In the genomic region with DNA sequence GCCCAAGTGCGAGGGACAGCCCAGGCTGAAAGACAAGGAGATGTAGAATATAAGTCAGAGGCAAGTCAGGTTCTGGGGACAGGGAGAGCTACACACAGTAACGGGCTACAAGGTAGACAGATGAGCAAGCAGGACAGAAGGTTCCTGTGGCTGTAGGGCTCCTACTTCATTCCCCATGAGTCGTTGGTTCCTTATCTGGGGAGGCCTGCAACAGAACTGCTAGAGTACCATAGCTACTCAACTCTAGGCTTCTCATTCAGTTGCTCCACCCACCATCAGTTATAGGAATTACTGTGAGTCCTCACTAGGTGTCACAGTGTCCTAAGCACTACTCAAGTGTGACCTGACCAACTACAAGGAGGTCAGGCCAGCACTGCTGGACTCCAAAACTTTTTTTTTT, we compare ENCODE assay signal across 21 mouse cellular contexts. TPM values are rescaled to one million over a fixed set of nuclear protein-coding genes. Genes with fewer than 3 reads are reported as not detected.
DNase-seq lines count a peak whose midpoint lies in the region; ATAC-seq and TF ChIP-seq lines count a peak whose summit lies in the region.
"Had no signal": no experiment of that assay in that cellular context is flagged by ENCODE, and none has a peak within 500 bp of the region (broad histone marks: within the 10 kb centered on the region; RNA-seq: fewer than 3 reads in every experiment).

No protein-coding gene starts in this region.

- WGBS in kidney, postnatal 0 days, result 85% methylated on average over 3 of the region's 3 CpGs
- WGBS in liver, embryonic 11.5 days, result 45% methylated on average over 3 of the region's 3 CpGs
- WGBS in heart, embryonic 11.5 days (ENCODE audit: insufficient replicate concordance), result 44% methylated on average over 3 of the region's 3 CpGs
- whole genome bisulfite sequencing in intestine, embryonic 15.5 days, result 75% methylated on average over 3 of the region's 3 CpGs

- H3K9me3 ChIP-seq in kidney, postnatal 0 days (replicated peaks; ENCODE audit: low read length), result no peaks in the 10 kb centered on the region
- no peaks in the 10 kb centered on the region for H3K9me3 ChIP-seq in liver, embryonic 11.5 days (ENCODE audit: control insufficient read depth, low read length)
- no peaks in the 10 kb centered on the region for H3K9me3 ChIP-seq in megakaryocyte, embryonic 14.5 days
- H3K9me3 ChIP-seq in heart, embryonic 11.5 days (replicated peaks; ENCODE audit: control insufficient read depth, low read length), result no peaks in the 10 kb centered on the region
- H3K9me3 ChIP-seq in intestine, embryonic 15.5 days, result no peaks in the 10 kb centered on the region
- H3K9me3 ChIP-seq: embryonic facial prominence, embryonic 15.5 days; heart, embryonic 13.5 days; hindbrain, embryonic 15.5 days had no signal

- H3K36me3 ChIP-seq in kidney, postnatal 0 days (ENCODE audit: insufficient read depth, low read length), result no peaks in the 10 kb centered on the region
- no peaks in the 10 kb centered on the region for H3K36me3 ChIP-seq in liver, embryonic 11.5 days (ENCODE audit: control insufficient read depth, insufficient read depth, low read length)
- H3K36me3 ChIP-seq in megakaryocyte, embryonic 14.5 days (replicated peaks; ENCODE audit: low read length), result peaks cover 8% of the 10 kb centered on the region
- no peaks in the 10 kb centered on the region; the same call in 1 of the 2 replicates for H3K36me3 ChIP-seq in heart, embryonic 11.5 days (ENCODE audit: control insufficient read depth, insufficient read depth, low read length)
- H3K36me3 ChIP-seq in intestine, embryonic 15.5 days, result no peaks in the 10 kb centered on the region
- H3K36me3 ChIP-seq: embryonic facial prominence, embryonic 15.5 days; heart, embryonic 13.5 days; hindbrain, embryonic 15.5 days had no signal

- no peaks in the 10 kb centered on the region for H3K27me3 ChIP-seq in kidney, postnatal 0 days (ENCODE audit: insufficient read depth, low read length)
- no peaks in the 10 kb centered on the region for H3K27me3 ChIP-seq in liver, embryonic 11.5 days (replicated peaks; ENCODE audit: control insufficient read depth, insufficient read depth, low read length)
- no peaks in the 10 kb centered on the region for H3K27me3 ChIP-seq in megakaryocyte, embryonic 14.5 days (replicated peaks)
- no peaks in the 10 kb centered on the region for H3K27me3 ChIP-seq in heart, embryonic 11.5 days (ENCODE audit: control insufficient read depth, insufficient read depth, low read length)
- no peaks in the 10 kb centered on the region for H3K27me3 ChIP-seq in intestine, embryonic 15.5 days (replicated peaks)
- H3K27me3 ChIP-seq: embryonic facial prominence, embryonic 15.5 days; heart, embryonic 13.5 days; hindbrain, embryonic 15.5 days had no signal

- H3K4me3 ChIP-seq in kidney, postnatal 0 days (replicated peaks; ENCODE audit: low read depth, low read length), result no peak overlapping the region
- no peak overlapping the region for H3K4me3 ChIP-seq in liver, embryonic 11.5 days (ENCODE audit: low read depth, low read length)
- H3K4me3 ChIP-seq in megakaryocyte, embryonic 14.5 days (replicated peaks), result peak overlapping the region; percentile 79
- no peak overlapping the region for H3K4me3 ChIP-seq in heart, embryonic 11.5 days (ENCODE audit: low read depth, low read length)
- no peak overlapping the region for H3K4me3 ChIP-seq in intestine, embryonic 15.5 days (replicated peaks)
- H3K4me3 ChIP-seq: embryonic facial prominence, embryonic 15.5 days; heart, embryonic 13.5 days; hindbrain, embryonic 15.5 days had no signal

- no peak overlapping the region for H3K9ac ChIP-seq in kidney, postnatal 0 days (ENCODE audit: low read depth, low read length)
- H3K9ac ChIP-seq in liver, embryonic 11.5 days (ENCODE audit: low read depth, low read length), result peak overlapping the region; percentile 40; the same call in 1 of the 2 replicates
- H3K9ac ChIP-seq in heart, embryonic 11.5 days (ENCODE audit: low read depth, low read length), result no peak overlapping the region
- H3K9ac ChIP-seq in intestine, embryonic 15.5 days, result no peak overlapping the region
- H3K9ac ChIP-seq: embryonic facial prominence, embryonic 15.5 days; heart, embryonic 13.5 days; hindbrain, embryonic 15.5 days had no signal

- no peak overlapping the region for H3K4me2 ChIP-seq in kidney, postnatal 0 days (ENCODE audit: low read length)
- H3K4me2 ChIP-seq in liver, embryonic 11.5 days, result peak overlapping the region; percentile 37
- H3K4me2 ChIP-seq in heart, embryonic 11.5 days, result no peak overlapping the region
- H3K4me2 ChIP-seq in intestine, embryonic 15.5 days (replicated peaks), result no peak overlapping the region
- H3K4me2 ChIP-seq: embryonic facial prominence, embryonic 15.5 days; heart, embryonic 13.5 days; hindbrain, embryonic 15.5 days had no signal

- no peak overlapping the region for H3K27ac ChIP-seq in kidney, postnatal 0 days
- H3K27ac ChIP-seq in liver, embryonic 11.5 days (ENCODE audit: low read depth, low read length), result peak overlapping the region; percentile 66
- H3K27ac ChIP-seq in heart, embryonic 11.5 days (ENCODE audit: low read depth, low read length), result no peak overlapping the region
- H3K27ac ChIP-seq in intestine, embryonic 15.5 days, result no peak overlapping the region
- H3K27ac ChIP-seq: embryonic facial prominence, embryonic 15.5 days; heart, embryonic 13.5 days; hindbrain, embryonic 15.5 days had no signal

- TF ChIP-seq CTCF in kidney, postnatal 0 days (IDR thresholded peaks at IDR 0.05; ENCODE audit: low read depth), result no peak

- H3K4me1 ChIP-seq in kidney, postnatal 0 days (replicated peaks; ENCODE audit: insufficient read depth, low read length), result no peaks in the 10 kb centered on the region; the same call in 1 of the 2 replicates
- peaks cover 34% of the 10 kb centered on the region for H3K4me1 ChIP-seq in liver, embryonic 11.5 days (replicated peaks; ENCODE audit: control insufficient read depth, insufficient read depth, low read length)
- H3K4me1 ChIP-seq in megakaryocyte, embryonic 14.5 days, result peaks cover 53% of the 10 kb centered on the region
- H3K4me1 ChIP-seq in heart, embryonic 11.5 days (ENCODE audit: control insufficient read depth, insufficient read depth, low read length), result no peaks in the 10 kb centered on the region
- peaks cover 12% of the 10 kb centered on the region; the same call in 1 of the 2 replicates for H3K4me1 ChIP-seq in intestine, embryonic 15.5 days (replicated peaks)

- DNase-seq in kidney, postnatal 0 days (ENCODE audit: low spot score), result no peak
- DNase-seq in kidney, postnatal 14 days, result no peak
- peak; percentile 49 for DNase-seq in c-Kit-negative CD71-positive TER-119-positive erythroid progenitor cells, embryonic 14.5 days (ENCODE audit: low read depth, low spot score)
- DNase-seq in liver, embryonic 11.5 days (ENCODE audit: low spot score), result no peak
- DNase-seq in retina, embryonic 14.5 days (ENCODE audit: low spot score), result no peak
- DNase-seq: adrenal gland, adult 8-10 months; B cell, adult 2 months; cerebellum, postnatal 10 days; embryo, embryonic 11 days; heart, postnatal 36 days; kidney, adult 11 months; left cerebral cortex, postnatal 4 days; right cerebral cortex, adult 18-20 months; spleen, adult 18-20 months had no signal

- ATAC-seq in kidney, postnatal 0 days (replicated peaks; ENCODE audit: low FRiP score, low read depth), result 0 out of 2 replicates have a peak, but pooled peaks have one; percentile 43
- ATAC-seq in liver, embryonic 11.5 days (replicated peaks; ENCODE audit: low FRiP score), result peak; percentile 92
- ATAC-seq in heart, embryonic 11.5 days (replicated peaks; ENCODE audit: insufficient number of reproducible peaks, low FRiP score, low TSS enrichment), result no peak
- ATAC-seq in intestine, embryonic 15.5 days, result no peak
- ATAC-seq: forebrain, embryonic 14.5 days had no signal

RNA-seq across cellular contexts. Expression of a gene that starts 6.0 kb away (rescaled TPM):
- 28.8 and 31.8 TPM in 2 replicates for polyA plus RNA-seq in kidney, postnatal 0 days (2015; fragmentation: Nextera tagmentation; extraction: Ambion mirVana)
- polyA plus RNA-seq in liver, embryonic 11.5 days (2014; fragmentation: Nextera tagmentation; extraction: Ambion mirVana), result 37.4 and 37.7 TPM in 2 replicates
- 16.4 and 34.1 TPM in 2 replicates for polyA plus RNA-seq in megakaryocyte, embryonic 14.5 days (2012; ENCODE audit: insufficient read depth, low replicate concordance)
- 61.8 and 72.3 TPM in 2 replicates for polyA plus RNA-seq in heart, embryonic 11.5 days (2014; fragmentation: Nextera tagmentation; extraction: Ambion mirVana)
- polyA plus RNA-seq in intestine, embryonic 15.5 days (2015; fragmentation: Nextera tagmentation; extraction: Ambion mirVana), result 60.1 and 64.0 TPM in 2 replicates

RNA-seq across cellular contexts. Expression of a gene that starts 49.1 kb away (rescaled TPM):
- 37.8 and 39.1 TPM in 2 replicates for polyA plus RNA-seq in kidney, postnatal 0 days (2015; fragmentation: Nextera tagmentation; extraction: Ambion mirVana)
- 20.6 and 22.2 TPM in 2 replicates for polyA plus RNA-seq in liver, embryonic 11.5 days (2014; fragmentation: Nextera tagmentation; extraction: Ambion mirVana)
- polyA plus RNA-seq in megakaryocyte, embryonic 14.5 days (2012; ENCODE audit: insufficient read depth, low replicate concordance), result 1.8 TPM in 1 of 2 replicates, not detected in the other
- 27.5 and 31.4 TPM in 2 replicates for polyA plus RNA-seq in heart, embryonic 11.5 days (2014; fragmentation: Nextera tagmentation; extraction: Ambion mirVana)
- 31.1 and 31.2 TPM in 2 replicates for polyA plus RNA-seq in intestine, embryonic 15.5 days (2015; fragmentation: Nextera tagmentation; extraction: Ambion mirVana)

Comparison
In these comparisons a context has a peak if more than half of its experiments do, and no peak if none do; other contexts are left out.
1. ATAC-seq: peak in kidney, postnatal 0 days (single experiment) and liver, embryonic 11.5 days (single experiment); none in heart, embryonic 11.5 days (single experiment) and intestine, embryonic 15.5 days (single experiment).